Mouse (Mus musculus) MEL (cell line): Measurements from ENCODE around the gene Hpd. TPM values are rescaled to one million over a fixed set of nuclear protein-coding genes. Genes with fewer than 3 reads are reported as not detected.

Experiments used
- DNase-seq: peaks from one replicate; pipeline ENCODE4 v3.0.0; 2011; ENCODE audit warnings: low read depth, low spot score
- H3K27ac ChIP-seq: 2 replicates; pipeline ENCODE4 v1.5.1; 2012; ENCODE audit warnings: low read depth, mild to moderate bottlenecking, control low read depth, low read length, moderate library complexity; ENCODE audit not compliant: control insufficient read depth
- H3K27me3 ChIP-seq, 2 experiments: fragments of 150-350 bp in 1 of 2; sonication (generic) in 1 of 2; 2 replicates each; pipeline ENCODE4 v1.6.1; 2012; ENCODE audit warnings: low read length in 2 of 2, mild to moderate bottlenecking in 2 of 2, improper control_type of control experiment in 1 of 2, moderate library complexity in 1 of 2; ENCODE audit not compliant: insufficient read depth in 2 of 2, control insufficient read depth in 1 of 2
- H3K36me3 ChIP-seq, 2 experiments: 2 replicates each; pipeline ENCODE4 v1.6.1; 2012 to 2014; ENCODE audit warnings: low read length in 2 of 2, improper control_type of control experiment in 1 of 2, inconsistent platforms in 1 of 2, mild to moderate bottlenecking in 1 of 2; ENCODE audit not compliant: insufficient read depth in 2 of 2, control insufficient read depth in 1 of 2
- H3K4me1 ChIP-seq, 2 experiments: fragments of 150-350 bp in 1 of 2; sonication (generic) in 1 of 2; 2 replicates each; pipeline ENCODE4 v1.6.1; 2012; ENCODE audit warnings: low read length in 2 of 2, improper control_type of control experiment in 1 of 2, mild to moderate bottlenecking in 1 of 2; ENCODE audit not compliant: insufficient read depth in 2 of 2, control insufficient read depth in 1 of 2
- H3K4me3 ChIP-seq, 2 experiments: fragments of 150-350 bp in 1 of 2; sonication (generic) in 1 of 2; 2 replicates each; pipeline ENCODE4 v1.5.1; 2012; ENCODE audit warnings: low read depth in 2 of 2, low read length in 2 of 2, mild to moderate bottlenecking in 2 of 2, moderate library complexity in 2 of 2, control low read depth in 1 of 2, improper control_type of control experiment in 1 of 2; ENCODE audit not compliant: control insufficient read depth in 1 of 2, insufficient read depth in 1 of 2
- H3K79me2 ChIP-seq: 2 replicates; pipeline ENCODE4 v1.6.1; 2012; ENCODE audit warnings: mild to moderate bottlenecking, low read length, moderate library complexity; ENCODE audit not compliant: control insufficient read depth, poor library complexity, insufficient read depth
- H3K9ac ChIP-seq: 2 replicates; pipeline ENCODE4 v1.6.1; 2012; ENCODE audit warnings: low read depth, mild to moderate bottlenecking, control low read depth, low read length, moderate library complexity; ENCODE audit not compliant: control insufficient read depth, poor library complexity, severe bottlenecking
- H3K9me3 ChIP-seq: fragments of 150-350 bp; sonication (generic); replicated peaks from 2 replicates; pipeline ENCODE4 v1.6.1; 2012; ENCODE audit warnings: mild to moderate bottlenecking, low read length, improper control_type of control experiment, moderate library complexity; ENCODE audit not compliant: insufficient read depth
- BHLHE40 ChIP-seq: IDR thresholded peaks from 2 replicates; pipeline ENCODE4 v1.6.1; 2012; ENCODE audit warnings: low read depth, mild to moderate bottlenecking, inconsistent platforms, low read length, improper control_type of control experiment, borderline replicate concordance
- CTCF ChIP-seq, 3 experiments: IDR thresholded peaks in 2 of 3; conservative IDR thresholded peaks in 1 of 3; 2 replicates each; pipeline ENCODE4 v1.5.1; 2011 to 2012; ENCODE audit warnings: low read length in 3 of 3, low read depth in 2 of 3, mild to moderate bottlenecking in 2 of 3, improper control_type of control experiment in 1 of 3, inconsistent platforms in 1 of 3, mixed read lengths in 1 of 3, moderate library complexity in 1 of 3; ENCODE audit not compliant: control insufficient read depth in 1 of 3, insufficient read depth in 1 of 3, poor library complexity in 1 of 3, severe bottlenecking in 1 of 3
- E2F4 ChIP-seq: IDR thresholded peaks from 2 replicates; pipeline ENCODE4 v1.6.1; 2011; ENCODE audit warnings: low read depth, low read length, improper control_type of control experiment, borderline replicate concordance
- ELF1 ChIP-seq: IDR thresholded peaks from 2 replicates; pipeline ENCODE4 v1.6.1; 2014; ENCODE audit warnings: low read depth, mild to moderate bottlenecking, inconsistent platforms, low read length, improper control_type of control experiment, moderate library complexity
- EP300 ChIP-seq, 2 experiments: IDR thresholded peaks; 2 replicates each; pipeline ENCODE4 v1.6.1; 2011; ENCODE audit warnings: improper control_type of control experiment in 2 of 2, low read length in 2 of 2, low read depth in 1 of 2, mild to moderate bottlenecking in 1 of 2
- ETS1 ChIP-seq: IDR thresholded peaks from 2 replicates; pipeline ENCODE4 v1.6.1; 2012; ENCODE audit warnings: low read depth, mild to moderate bottlenecking, inconsistent platforms, low read length, improper control_type of control experiment, moderate library complexity
- MAFK ChIP-seq: IDR thresholded peaks from 2 replicates; pipeline ENCODE4 v1.6.1; 2011; ENCODE audit warnings: low read depth, mild to moderate bottlenecking, low read length, improper control_type of control experiment, borderline replicate concordance
- MAX ChIP-seq: IDR thresholded peaks from 2 replicates; pipeline ENCODE4 v1.6.1; 2011; ENCODE audit warnings: low read length, improper control_type of control experiment
- MAZ ChIP-seq: IDR thresholded peaks from 2 replicates; pipeline ENCODE4 v1.6.1; 2012; ENCODE audit warnings: low read depth, mild to moderate bottlenecking, inconsistent platforms, low read length, improper control_type of control experiment
- MYB ChIP-seq: IDR thresholded peaks from 2 replicates; pipeline ENCODE4 v1.6.1; 2011; ENCODE audit warnings: mild to moderate bottlenecking, low read depth, low read length, improper control_type of control experiment
- NELFE ChIP-seq: IDR thresholded peaks from 2 replicates; pipeline ENCODE4 v1.6.1; 2011; ENCODE audit warnings: low read depth, low read length, improper control_type of control experiment
- POLR2A ChIP-seq, 2 experiments: IDR thresholded peaks; 2 replicates each; pipeline ENCODE4 v1.6.1; 2011 to 2012; ENCODE audit warnings: low read length in 2 of 2, mild to moderate bottlenecking in 2 of 2, control low read depth in 1 of 2, improper control_type of control experiment in 1 of 2, low read depth in 1 of 2, moderate library complexity in 1 of 2; ENCODE audit not compliant: control insufficient read depth in 1 of 2, insufficient read depth in 1 of 2, poor library complexity in 1 of 2
- RCOR1 ChIP-seq: IDR thresholded peaks from 2 replicates; pipeline ENCODE4 v1.6.1; 2012; ENCODE audit warnings: low read depth, mild to moderate bottlenecking, inconsistent platforms, low read length, improper control_type of control experiment
- SIN3A ChIP-seq: IDR thresholded peaks from 2 replicates; pipeline ENCODE4 v1.6.1; 2012; ENCODE audit warnings: low read length, improper control_type of control experiment, inconsistent platforms
- SMC3 ChIP-seq: IDR thresholded peaks from 2 replicates; pipeline ENCODE4 v1.6.1; 2011; ENCODE audit warnings: low read depth, low read length, improper control_type of control experiment
- USF1 ChIP-seq: IDR thresholded peaks from 2 replicates; pipeline ENCODE4 v1.6.1; 2014; ENCODE audit warnings: low read depth, mild to moderate bottlenecking, inconsistent platforms, low read length, improper control_type of control experiment, moderate library complexity
- USF2 ChIP-seq, 2 experiments: IDR thresholded peaks; 2 replicates each; pipeline ENCODE4 v1.6.1; 2011 to 2012; ENCODE audit warnings: improper control_type of control experiment in 2 of 2, low read length in 2 of 2, borderline replicate concordance in 1 of 2, inconsistent platforms in 1 of 2, low read depth in 1 of 2, mild to moderate bottlenecking in 1 of 2; ENCODE audit not compliant: insufficient read depth in 1 of 2
- ZC3H11A ChIP-seq: IDR thresholded peaks from 2 replicates; pipeline ENCODE4 v1.6.1; 2012; ENCODE audit warnings: low read depth, mild to moderate bottlenecking, inconsistent platforms, low read length, improper control_type of control experiment
- ZMIZ1 ChIP-seq: IDR thresholded peaks from 2 replicates; pipeline ENCODE4 v1.6.1; 2012; ENCODE audit warnings: low read depth, mild to moderate bottlenecking, inconsistent platforms, low read length, improper control_type of control experiment, moderate library complexity
- ZNF384 ChIP-seq: IDR thresholded peaks from 2 replicates; pipeline ENCODE4 v1.6.1; 2012; ENCODE audit warnings: low read depth, mild to moderate bottlenecking, inconsistent platforms, low read length, improper control_type of control experiment
- polyA plus RNA-seq, 2 experiments: library from polyadenylated mRNA; stranded (reverse) in 1 of 2; unstranded in 1 of 2; fragments of >175 nt in 1 of 2; fragments of >200 nt in 1 of 2; gene quantifications; 2 replicates each; pipeline versions ENCODE4 v1.2.1 to v1.2.4; 2012; ENCODE audit warnings: low replicate concordance in 2 of 2, low read depth in 1 of 2; ENCODE audit not compliant: insufficient read length in 2 of 2, insufficient read depth in 1 of 2, missing spikeins in 1 of 2
- total RNA-seq: library from RNA; depleted of rRNA; stranded (reverse); fragments of 300-350 nt; gene quantifications from 2 replicates; pipeline ENCODE4 v1.2.3, GENCODE M21; 2012

Gene Hpd
- total and polyA plus RNA-seq, 3 experiments: not detected

DNA sequence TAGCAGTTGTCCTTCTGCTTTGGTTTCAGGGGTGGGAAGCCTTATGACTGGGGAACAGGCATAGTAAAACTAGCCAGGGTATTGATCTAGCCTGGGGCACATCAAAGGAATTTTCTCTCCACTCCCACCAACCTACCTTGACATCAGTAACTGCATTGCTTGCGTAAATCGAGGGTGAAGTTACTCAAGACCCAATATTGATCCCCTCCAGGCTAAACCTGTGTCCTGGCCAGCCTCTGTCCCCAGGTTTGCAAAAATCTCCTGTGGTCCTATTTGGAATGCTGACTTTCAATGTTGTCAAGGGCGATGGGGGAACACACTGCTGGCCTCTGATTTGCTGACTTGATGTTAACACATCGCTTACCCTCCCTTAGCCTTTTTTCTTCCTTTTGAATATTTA, 14.2 kb upstream of the Hpd start:
- no peak overlapping the region for H3K27ac ChIP-seq
- peaks cover 0 to 30% of the 10 kb centered on the region in 2 experiments; a peak in 2 of 4 replicates for H3K36me3 ChIP-seq
- H3K79me2 ChIP-seq: no peaks in the 10 kb centered on the region; the same call in 1 of the 2 replicates
- H3K9ac ChIP-seq: no peak overlapping the region
- no peaks in the 10 kb centered on the region for H3K27me3 ChIP-seq
- no peak for TF ChIP-seq ZNF384
- TF ChIP-seq SMC3: no peak
- no peak for TF ChIP-seq NELFE
- no peak for TF ChIP-seq SIN3A
- TF ChIP-seq MAFK: no peak
- no peak for TF ChIP-seq ETS1
- TF ChIP-seq MYB: no peak
- no peak for TF ChIP-seq EP300 (IDR thresholded peaks at IDR 0.05; ENCODE audit: low read depth in 1 of 2, low read length in 2 of 2)
- no peak for TF ChIP-seq BHLHE40
- TF ChIP-seq ELF1: no peak
- no peak for TF ChIP-seq USF1
- H3K4me1 ChIP-seq: peaks cover 31 to 42% of the 10 kb centered on the region in 2 experiments
- DNase-seq: no peak
- H3K4me3 ChIP-seq: no peak overlapping the region
- no peaks in the 10 kb centered on the region for H3K9me3 ChIP-seq

DNA sequence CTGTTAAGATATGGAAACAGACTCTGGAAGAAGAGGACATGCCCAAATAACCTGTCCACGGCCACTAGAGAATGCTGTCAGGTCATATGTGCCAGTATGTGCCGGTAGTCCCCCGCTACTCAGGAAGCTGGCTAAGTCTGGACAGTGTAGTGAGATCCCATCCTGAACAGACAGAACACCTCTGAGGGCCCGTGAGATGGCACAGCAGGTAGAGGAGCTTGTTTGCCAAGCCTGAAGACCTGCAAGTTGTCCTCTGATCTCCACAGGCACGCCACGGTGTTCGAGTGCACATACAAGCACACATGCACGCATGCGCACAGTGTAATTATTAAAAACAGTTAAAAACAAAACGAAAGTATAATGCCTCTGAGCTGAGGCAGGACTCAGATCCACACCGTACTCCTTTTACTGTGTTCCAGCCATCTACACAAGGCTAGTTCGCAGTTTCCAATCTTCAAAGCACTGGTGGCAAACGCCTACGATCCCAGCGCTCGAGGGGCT, 13.0 kb upstream of the Hpd start:
- no peak overlapping the region for H3K4me3 ChIP-seq
- DNase-seq: no peak
- no peaks in the 10 kb centered on the region for H3K79me2 ChIP-seq
- no peak overlapping the region for H3K27ac ChIP-seq
- no peak overlapping the region for H3K9ac ChIP-seq
- no peaks in the 10 kb centered on the region for H3K9me3 ChIP-seq
- peaks cover 29 to 44% of the 10 kb centered on the region in 2 experiments for H3K4me1 ChIP-seq
- TF ChIP-seq ETS1 (no peak), SIN3A (no peak), SMC3 (no peak), E2F4 (no peak), ZMIZ1 (no peak)
- TF ChIP-seq, all 39 proteins: peak for 0
- Histone ChIP-seq H3K36me3 (peaks cover 0 to 26% of the 10 kb centered on the region in 2 experiments; a peak in 2 of 4 replicates), H3K27me3 (no peaks in the 10 kb centered on the region)

DNA sequence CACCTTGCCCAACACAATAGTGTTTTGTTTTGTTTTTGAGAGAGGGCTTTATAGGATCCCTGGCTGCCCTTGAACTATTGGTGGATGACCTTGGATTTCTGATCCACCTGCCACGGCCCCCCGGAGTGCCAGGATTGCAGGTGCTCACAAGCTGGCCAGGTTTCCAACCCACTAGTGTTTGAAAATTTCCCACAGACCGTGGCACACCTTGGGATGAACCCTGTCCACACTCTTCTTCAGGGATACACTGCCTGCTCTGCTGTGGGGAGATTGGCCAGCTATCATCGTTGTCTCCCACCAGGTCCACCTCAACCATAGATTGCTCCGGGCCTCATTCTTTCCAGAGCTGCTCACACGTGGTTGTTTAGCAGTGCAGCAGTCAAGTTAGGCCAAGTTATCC, 12.3 kb upstream of the Hpd start:
- no peak overlapping the region for H3K4me3 ChIP-seq
- no peaks in the 10 kb centered on the region for H3K27me3 ChIP-seq
- no peaks in the 10 kb centered on the region for H3K9me3 ChIP-seq
- no peak overlapping the region for H3K27ac ChIP-seq
- H3K79me2 ChIP-seq: no peaks in the 10 kb centered on the region
- TF ChIP-seq RCOR1 (no peak), MAX (no peak), ELF1 (no peak), MAFK (no peak), ZC3H11A (no peak), CTCF (IDR thresholded peaks at IDR 0.05 in 2 of 3, conservative IDR thresholded peaks at IDR 0.05 in 1 of 3; ENCODE audit: control insufficient read depth in 1 of 3, insufficient read depth in 1 of 3, low read depth in 2 of 3, low read length in 3 of 3, poor library complexity in 1 of 3, severe bottlenecking in 1 of 3) (no peak), MAZ (no peak), EP300 (IDR thresholded peaks at IDR 0.05; ENCODE audit: low read depth in 1 of 2, low read length in 2 of 2) (no peak), POLR2A (IDR thresholded peaks at IDR 0.05; ENCODE audit: control insufficient read depth in 1 of 2, insufficient read depth in 1 of 2, low read depth in 1 of 2, low read length in 2 of 2, poor library complexity in 1 of 2) (no peak), USF2 (IDR thresholded peaks at IDR 0.05; ENCODE audit: borderline replicate concordance in 1 of 2, insufficient read depth in 1 of 2, low read depth in 1 of 2, low read length in 2 of 2) (no peak)
- H3K4me1 ChIP-seq: peaks cover 27 to 39% of the 10 kb centered on the region in 2 experiments
- no peak for DNase-seq
- no peak overlapping the region for H3K9ac ChIP-seq
- H3K36me3 ChIP-seq: peaks cover 0 to 21% of the 10 kb centered on the region in 2 experiments; a peak in 2 of 4 replicates
